Mouse (Mus musculus): Measurements from ENCODE around the gene Atp8b5. TPM values are rescaled to one million over a fixed set of nuclear protein-coding genes. Genes with fewer than 3 reads are reported as not detected.

The Atp8b5 gene
- polyA plus RNA-seq, 1 experiment from 2014 or later, result 0.62 TPM

Other genes with a start within 250 kb of the Atp8b5 start
- 21.7 and 22.6 TPM in 2 replicates for gene Pigo, start 241.3 kb upstream of the Atp8b5 start, polyA plus RNA-seq (2014; fragmentation: Nextera tagmentation; extraction: Ambion mirVana)
- gene Stoml2, start 235.4 kb upstream of the Atp8b5 start, polyA plus RNA-seq (2014; fragmentation: Nextera tagmentation; extraction: Ambion mirVana), result 332 and 361 TPM in 2 replicates
- 5.1 and 7.1 TPM in 2 replicates for gene Fam214b, start 220.9 kb upstream of the Atp8b5 start, polyA plus RNA-seq (2014; fragmentation: Nextera tagmentation; extraction: Ambion mirVana)
- 10.0 and 10.2 TPM in 2 replicates for gene Unc13b, start 208.2 kb upstream of the Atp8b5 start, polyA plus RNA-seq (2014; fragmentation: Nextera tagmentation; extraction: Ambion mirVana)
- gene Rusc2, start 114.8 kb downstream of the Atp8b5 start, polyA plus RNA-seq (2014; fragmentation: Nextera tagmentation; extraction: Ambion mirVana), result 11.2 and 11.7 TPM in 2 replicates
- gene Fam166b, start 162.0 kb downstream of the Atp8b5 start, polyA plus RNA-seq (2014; fragmentation: Nextera tagmentation; extraction: Ambion mirVana), result 0.18 TPM in 1 of 2 replicates, not detected in the other
- gene Tesk1, start 174.8 kb downstream of the Atp8b5 start, polyA plus RNA-seq (2014; fragmentation: Nextera tagmentation; extraction: Ambion mirVana), result 8.6 and 9.5 TPM in 2 replicates
- gene Cd72, start 187.5 kb downstream of the Atp8b5 start, polyA plus RNA-seq (2014; fragmentation: Nextera tagmentation; extraction: Ambion mirVana), result 4.2 and 4.8 TPM in 2 replicates
- gene Sit1, start 216.6 kb downstream of the Atp8b5 start, polyA plus RNA-seq (2014; fragmentation: Nextera tagmentation; extraction: Ambion mirVana), result not detected in 2 replicates
- 109 and 128 TPM in 2 replicates for gene Ccdc107, start 225.7 kb downstream of the Atp8b5 start, polyA plus RNA-seq (2014; fragmentation: Nextera tagmentation; extraction: Ambion mirVana)
- 42.5 and 47.6 TPM in 2 replicates for gene Arhgef39, start 232.5 kb downstream of the Atp8b5 start, polyA plus RNA-seq (2014; fragmentation: Nextera tagmentation; extraction: Ambion mirVana)
- gene Car9, start 239.8 kb downstream of the Atp8b5 start, polyA plus RNA-seq (2014; fragmentation: Nextera tagmentation; extraction: Ambion mirVana), result 4.0 and 9.4 TPM in 2 replicates